Mouse (Mus musculus) midbrain, embryonic 13.5 days (tissue): ENCODE measurements around the gene Esyt3. TPM values are rescaled to one million over a fixed set of nuclear protein-coding genes. Genes with fewer than 3 reads are reported as not detected.

Experiments used
- polyA plus RNA-seq: library from polyadenylated mRNA; unstranded; fragments of >200 nt; fragmentation: Nextera tagmentation; extraction: Ambion mirVana; gene quantifications from 2 replicates; pipeline ENCODE4 v1.2.1, GENCODE M21; 2015

The Esyt3 gene
- polyA plus RNA-seq, 1 experiment from 2014 or later = 0.46 TPM

Other genes starting within 250 kb of the Esyt3 start
- gene Pik3cb, start 217.9 kb downstream of the Esyt3 start, polyA plus RNA-seq = 3.1 and 3.9 TPM in 2 replicates
- not detected in 2 replicates for gene Faiml, start 121.3 kb downstream of the Esyt3 start, polyA plus RNA-seq
- gene Cep70, start 115.2 kb downstream of the Esyt3 start, polyA plus RNA-seq = 79.4 and 80.2 TPM in 2 replicates
- gene Mras, start 78.8 kb upstream of the Esyt3 start, polyA plus RNA-seq = 43.8 and 46.0 TPM in 2 replicates
- gene Nme9, start 92.9 kb upstream of the Esyt3 start, polyA plus RNA-seq = 0.55 TPM in 1 of 2 replicates, not detected in the other
- gene Armc8, start 210.3 kb upstream of the Esyt3 start, polyA plus RNA-seq = 61.8 and 68.2 TPM in 2 replicates
- 29.1 and 32.1 TPM in 2 replicates for gene Dbr1, start 217.2 kb upstream of the Esyt3 start, polyA plus RNA-seq